Mouse (Mus musculus) spleen, adult 12 weeks (tissue): ENCODE results near the gene AC161166.1.
A peak's percentile ranks its signal among the peaks of the same experiment; 100 is the strongest.

ENCODE experiments used
- DNase-seq: peaks from one replicate; pipeline ENCODE4 v3.0.0; 2022; ENCODE audit warnings: low spot score

The AC161166.1 gene

GRCm38 (mm10) chr7:24512355-24512754 lies at the start of gene AC161166.1:
AC161166.1 (minus strand) TSS chr7:24512455.
- DNase-seq = no peak

DNA sequence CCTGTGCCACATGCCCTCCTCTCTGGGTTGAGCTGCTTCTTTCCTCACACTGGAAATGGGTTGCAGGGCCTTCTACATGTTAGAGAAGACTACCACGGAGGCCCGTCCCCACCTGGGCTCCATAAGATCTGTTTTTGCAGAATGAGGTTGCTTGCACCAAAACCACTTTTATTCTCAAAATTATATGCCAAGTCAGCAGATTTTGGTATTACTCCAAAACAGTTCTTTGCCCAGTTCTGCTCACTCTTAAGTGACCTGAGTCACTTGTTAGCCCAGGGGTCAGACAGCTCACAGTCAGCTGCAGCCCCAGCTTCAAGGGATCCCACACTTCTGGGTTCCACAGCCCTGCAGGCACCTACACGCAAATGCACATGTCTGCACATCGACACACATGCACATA lies 49.2 kb upstream of the AC161166.1 start:
- DNase-seq = no peak

GRCm38 (mm10) chr7:24555786-24556185 lies 43.5 kb upstream of the AC161166.1 start:
- DNase-seq = no peak

DNA sequence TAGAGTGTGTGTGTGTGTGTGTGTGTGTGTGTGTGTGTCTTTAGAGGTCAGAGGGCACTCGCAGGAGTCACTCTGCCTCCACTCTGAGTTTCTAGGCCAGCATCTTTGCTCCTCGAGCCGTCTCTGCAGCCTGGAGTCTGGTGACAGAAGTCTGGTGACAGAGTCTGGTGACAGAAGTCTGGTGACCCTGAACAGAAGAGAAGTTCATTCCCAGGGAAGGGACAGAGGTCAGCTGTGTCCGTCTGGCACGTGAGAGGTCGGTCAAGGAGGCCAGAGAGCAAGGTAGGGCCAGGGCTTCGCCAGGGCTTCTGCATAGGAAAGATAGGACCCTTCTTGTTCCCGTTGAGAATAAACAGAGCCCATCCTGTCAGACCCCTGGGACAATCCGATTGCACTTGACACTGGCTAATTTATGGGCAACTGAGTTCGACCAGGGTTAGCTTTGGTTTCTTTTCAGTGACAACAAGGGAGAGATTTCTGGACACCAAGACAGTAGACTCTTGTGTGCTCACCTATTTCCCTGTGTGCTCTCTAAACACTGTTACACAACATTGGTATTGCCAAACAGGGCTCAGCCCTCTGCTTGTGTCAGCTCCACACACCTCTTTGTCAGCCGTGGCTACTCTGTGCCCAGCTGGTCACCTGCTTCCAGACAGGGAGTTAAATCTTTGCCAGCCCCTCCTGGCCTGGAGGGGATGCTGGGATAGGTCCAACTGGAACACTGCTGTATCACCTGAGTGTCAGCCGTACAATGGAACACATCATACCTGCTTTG lies 39.9 kb upstream of the AC161166.1 start:
- no peak for DNase-seq

DNA sequence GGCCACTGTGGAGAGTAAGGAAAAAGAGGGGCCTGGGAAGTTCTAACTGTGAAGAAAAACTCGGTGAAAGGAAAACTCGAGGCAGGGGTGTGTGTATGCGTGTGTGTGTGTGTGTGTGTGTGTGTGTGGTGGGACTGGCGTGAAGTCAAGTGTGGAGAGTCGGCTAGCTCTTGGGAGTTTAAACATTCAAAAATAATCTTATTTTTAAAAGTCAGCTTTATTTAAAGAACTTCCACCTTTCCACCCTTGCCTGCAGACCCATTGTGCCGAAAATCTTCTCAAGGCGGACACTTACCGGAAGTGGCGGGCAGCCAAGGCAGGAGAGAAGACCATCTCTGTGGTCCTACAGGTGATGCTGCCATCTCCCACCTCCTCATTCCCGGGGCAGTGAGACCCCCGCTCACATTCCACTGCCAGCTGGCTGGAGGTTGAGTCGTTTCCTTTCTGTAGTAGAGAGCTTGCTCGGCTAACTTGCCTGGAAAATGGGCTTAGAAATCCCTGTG lies 35.3 kb upstream of the AC161166.1 start:
- no peak for DNase-seq

- DNase-seq = peak; percentile 97
Measured at GRCm38 (mm10) chr7:24546634-24547389, 34.6 kb upstream of the AC161166.1 start.

GRCm38 (mm10) chr7:24546068-24546614 lies 33.9 kb upstream of the AC161166.1 start, which contains the start of the genes Pinlyp and Xrcc1:
Pinlyp (minus strand) TSS chr7:24546118.
Xrcc1 (plus strand) TSS chr7:24546289.
- DNase-seq = no peak

DNA sequence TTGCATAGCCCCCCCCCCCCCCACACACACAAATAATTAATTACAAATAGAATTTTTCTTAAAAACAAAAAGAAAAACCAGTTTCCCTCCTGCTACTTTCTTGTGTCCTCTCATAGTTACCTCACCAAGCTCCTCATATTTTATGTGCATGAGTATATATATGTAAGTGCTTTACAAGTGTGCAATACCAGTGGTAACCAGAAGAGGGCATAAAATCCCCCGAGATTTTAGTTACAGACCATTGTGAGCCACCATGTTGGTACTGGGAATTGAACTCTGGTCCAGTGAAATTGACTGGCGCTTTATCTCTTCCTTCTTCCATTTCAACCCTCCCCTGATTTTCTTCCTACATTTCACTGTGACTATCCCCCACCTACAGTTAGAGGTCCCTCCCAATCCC lies 32.3 kb upstream of the AC161166.1 start:
- DNase-seq = no peak

DNA sequence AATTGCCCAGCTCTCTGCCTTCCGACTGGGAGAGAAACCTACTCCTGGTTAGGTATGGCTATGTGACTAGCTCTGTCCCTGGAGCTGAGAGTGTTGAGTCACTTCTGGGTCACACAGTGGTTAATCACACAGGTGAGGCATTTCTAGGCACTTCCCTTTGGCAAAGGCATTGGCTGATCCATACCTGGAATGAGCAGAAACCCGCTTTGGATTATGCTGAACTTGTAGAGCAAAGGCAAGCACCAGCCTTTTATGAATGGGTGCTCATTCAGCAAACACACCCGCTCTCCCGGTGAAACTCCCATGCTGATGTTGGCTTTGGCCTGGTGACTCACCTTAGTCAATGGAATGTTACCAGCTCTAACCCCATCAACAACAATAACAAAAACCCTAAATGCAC lies 27.4 kb upstream of the AC161166.1 start:
- DNase-seq = no peak

GRCm38 (mm10) chr7:24538701-24539100 lies 26.4 kb upstream of the AC161166.1 start:
- DNase-seq = no peak

- DNase-seq = no peak
Measured at GRCm38 (mm10) chr7:24538154-24538553, 25.9 kb upstream of the AC161166.1 start.

DNA sequence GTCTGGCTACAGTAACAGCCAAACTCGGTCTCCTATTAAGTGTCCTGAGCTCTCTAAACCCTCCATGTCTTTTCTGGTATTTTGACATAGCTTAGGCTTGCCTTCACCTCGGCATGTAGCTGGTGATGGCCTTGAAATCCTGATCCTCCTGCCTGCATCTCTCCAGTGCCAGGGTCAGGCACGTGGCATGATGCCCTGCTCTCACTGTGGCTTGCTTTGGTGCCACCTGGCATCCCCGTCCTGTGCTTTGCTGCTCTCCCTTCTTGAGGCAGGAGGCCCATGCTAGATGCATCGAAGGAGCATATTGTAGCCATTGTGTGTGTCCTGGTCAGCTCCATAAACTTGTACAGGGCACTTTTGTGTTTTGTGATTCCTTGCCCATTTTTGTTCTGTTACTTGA lies 25.3 kb upstream of the AC161166.1 start:
- DNase-seq = no peak

DNA sequence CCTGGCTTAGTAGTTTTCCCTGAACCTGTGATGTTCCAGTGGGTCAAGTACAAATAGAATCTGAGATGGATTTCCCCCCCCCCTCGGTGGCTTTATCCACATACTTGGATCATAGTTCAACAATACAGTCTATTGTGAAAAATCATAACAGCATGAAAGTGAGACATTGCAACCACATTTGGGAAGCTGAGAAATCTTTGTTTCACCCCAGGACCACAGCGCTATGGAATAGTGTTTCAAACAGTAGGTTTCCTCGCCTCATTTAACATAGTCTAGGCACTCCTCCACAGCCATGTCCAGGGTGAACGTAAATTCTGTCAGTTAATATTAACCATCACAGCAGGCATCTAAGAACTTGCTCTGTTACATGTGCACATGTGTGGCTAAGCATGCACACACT lies 24.8 kb upstream of the AC161166.1 start:
- no peak for DNase-seq

- no peak for DNase-seq
Measured at GRCm38 (mm10) chr7:24534301-24534700, 22.0 kb upstream of the AC161166.1 start.

DNA sequence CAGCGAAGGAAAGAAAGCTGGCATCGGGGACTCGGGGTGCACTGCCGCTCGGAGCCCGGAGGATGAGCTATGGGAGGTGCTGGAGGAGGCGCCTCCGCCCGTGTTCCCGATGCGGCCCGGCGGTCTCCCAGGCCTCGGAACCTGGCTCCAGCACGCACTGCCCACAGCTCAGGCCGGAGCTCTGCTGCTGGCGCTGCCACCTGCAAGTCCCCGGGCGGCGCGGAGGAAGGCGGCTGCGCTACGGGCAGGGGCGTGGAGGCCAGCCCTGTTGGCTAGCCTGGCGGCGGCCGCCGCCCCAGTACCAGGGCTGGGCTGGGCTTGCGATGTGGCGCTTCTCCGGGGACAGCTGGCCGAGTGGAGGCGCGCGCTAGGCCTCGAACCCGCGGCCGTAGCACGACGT lies 21.6 kb upstream of the AC161166.1 start:
- DNase-seq = no peak

- no peak for DNase-seq
Measured at GRCm38 (mm10) chr7:24533031-24533571, 20.8 kb upstream of the AC161166.1 start.

DNA sequence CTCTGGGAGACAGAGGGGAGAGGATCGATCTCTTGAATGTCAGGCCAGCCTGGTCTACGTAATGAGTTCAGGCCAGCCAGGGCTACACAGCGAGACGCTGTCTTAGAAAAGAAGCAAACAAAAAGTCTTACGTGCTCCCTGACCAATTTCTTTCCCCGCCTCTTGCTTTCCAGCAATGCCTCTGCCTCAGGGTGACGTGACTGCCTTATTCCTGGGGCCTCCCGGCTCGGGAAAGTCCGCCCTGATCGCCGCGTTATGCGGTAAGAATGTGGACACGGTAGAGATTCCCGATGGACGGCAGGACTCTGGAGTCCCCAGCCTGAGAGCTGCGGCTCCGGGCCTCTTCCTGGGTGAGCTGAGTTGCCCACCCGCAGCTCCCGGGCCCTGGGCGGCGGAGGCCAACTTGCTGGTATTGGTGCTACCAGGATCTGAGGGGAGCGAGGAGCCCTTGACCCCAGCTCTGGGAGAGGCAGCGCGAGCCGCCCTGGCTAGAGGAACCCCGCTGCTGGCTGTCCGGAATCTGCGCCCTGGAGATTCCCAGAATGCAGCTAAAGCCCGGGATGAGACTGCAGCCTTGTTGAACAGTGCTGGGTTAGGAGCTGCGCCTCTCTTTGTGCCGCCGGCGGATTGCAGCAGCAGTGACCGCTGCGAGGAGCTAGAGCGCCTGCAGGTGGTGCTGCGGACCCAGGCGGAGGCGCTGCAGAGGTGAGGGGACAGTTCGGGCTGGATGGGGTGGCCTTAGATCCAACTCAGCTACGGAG lies 19.1 kb upstream of the AC161166.1 start:
- DNase-seq = peak; percentile 40

DNA sequence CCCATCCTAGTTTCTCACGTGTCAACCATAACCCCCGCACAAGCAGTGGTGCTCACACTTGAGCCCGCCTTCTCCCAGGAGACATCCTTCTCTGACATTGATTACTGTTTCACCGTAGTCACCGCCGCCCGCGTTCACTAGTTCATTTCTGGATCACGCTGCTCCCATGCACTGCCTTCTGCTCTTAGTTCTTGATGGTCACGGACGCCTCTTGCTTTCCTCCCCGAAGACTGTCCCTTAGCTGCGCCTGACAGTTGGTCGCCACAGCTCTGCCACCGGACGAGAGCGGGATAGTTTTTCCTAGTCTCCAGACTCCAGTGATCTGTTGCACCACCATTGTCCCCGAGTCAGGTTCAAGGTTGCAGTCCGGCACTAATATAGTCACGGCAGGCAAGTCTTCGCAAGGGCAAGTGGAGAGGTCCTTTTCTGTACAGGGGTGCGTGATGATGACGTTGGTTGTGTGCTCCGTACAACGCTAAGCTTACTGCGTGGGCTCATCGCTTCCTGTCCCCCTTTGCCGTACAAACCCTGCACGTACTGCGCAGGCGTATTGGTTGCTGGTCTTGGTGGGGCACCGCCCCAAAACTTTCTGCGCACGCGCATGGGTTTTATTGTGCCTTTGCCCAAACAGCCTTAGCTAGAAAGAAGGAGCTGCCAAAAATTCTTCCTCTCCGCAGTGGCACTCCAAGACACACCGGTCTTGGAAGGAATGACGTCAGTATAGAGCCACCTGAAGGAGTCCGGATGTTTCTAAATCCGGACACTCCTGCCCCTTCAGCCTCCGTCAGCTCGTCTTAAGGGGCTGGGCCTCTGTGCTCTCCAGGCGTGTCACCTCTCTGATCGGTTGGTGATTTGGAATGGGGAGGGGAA lies 18.0 kb upstream of the AC161166.1 start, which contains the start of gene Irgq:
TSS of gene Irgq (plus strand) at position 628 of the 870 bp plus-strand sequence.
- DNase-seq = peak; percentile 90

- DNase-seq = no peak
Measured at GRCm38 (mm10) chr7:24529580-24529979, 17.3 kb upstream of the AC161166.1 start.

GRCm38 (mm10) chr7:24528861-24529260 lies 16.6 kb upstream of the AC161166.1 start:
- DNase-seq = no peak
